Mouse (Mus musculus): ENCODE data around the gene Slc15a2. TPM values are rescaled to one million over a fixed set of nuclear protein-coding genes. Genes with fewer than 3 reads are reported as not detected.

The Slc15a2 gene
- polyA plus RNA-seq, 1 experiment from 2014 or later, result 11.8 TPM

GRCm38 (mm10) chr16:36710794-36711193 lies 74.0 kb downstream of the Slc15a2 start:
- no peaks in the 10 kb centered on the region for H3K27me3 ChIP-seq
- no peak overlapping the region for H3K9ac ChIP-seq
- no peaks in the 10 kb centered on the region for H3K36me3 ChIP-seq
- H3K27ac ChIP-seq, result no peak overlapping the region
- H3K9me3 ChIP-seq, result no peaks in the 10 kb centered on the region
- no peak overlapping the region for H3K4me2 ChIP-seq
- no peak for ATAC-seq (ENCODE audit: low FRiP score)
- H3K4me3 ChIP-seq, result no peak overlapping the region
- H3K4me1 ChIP-seq (replicated peaks), result no peaks in the 10 kb centered on the region
- 91% methylated on average over 2 of the region's 2 CpGs for WGBS

GRCm38 (mm10) chr16:36709405-36709804 lies 75.4 kb downstream of the Slc15a2 start:
- H3K9me3 ChIP-seq, result no peaks in the 10 kb centered on the region
- WGBS, result 95% methylated on average over 17 of the region's 17 CpGs
- H3K4me1 ChIP-seq (replicated peaks), result no peaks in the 10 kb centered on the region
- H3K4me3 ChIP-seq, result no peak overlapping the region
- H3K36me3 ChIP-seq, result no peaks in the 10 kb centered on the region
- H3K27me3 ChIP-seq, result no peaks in the 10 kb centered on the region
- no peak overlapping the region for H3K4me2 ChIP-seq
- no peak overlapping the region for H3K9ac ChIP-seq
- no peak overlapping the region for H3K27ac ChIP-seq
- ATAC-seq (ENCODE audit: low FRiP score), result no peak

GRCm38 (mm10) chr16:36708751-36709150 lies 76.0 kb downstream of the Slc15a2 start:
- Histone ChIP-seq H3K4me2 (no peak overlapping the region), H3K27ac (no peak overlapping the region), H3K4me1 (replicated peaks) (no peaks in the 10 kb centered on the region), H3K4me3 (no peak overlapping the region), H3K36me3 (no peaks in the 10 kb centered on the region), H3K9me3 (no peaks in the 10 kb centered on the region), H3K9ac (no peak overlapping the region), H3K27me3 (no peaks in the 10 kb centered on the region)
- no peak for ATAC-seq (ENCODE audit: low FRiP score)
- WGBS, result 92% methylated on average over 7 of the region's 7 CpGs

GRCm38 (mm10) chr16:36707702-36708423 lies 76.9 kb downstream of the Slc15a2 start:
- H3K36me3 ChIP-seq, result no peaks in the 10 kb centered on the region
- H3K9ac ChIP-seq, result no peak overlapping the region
- H3K27me3 ChIP-seq, result no peaks in the 10 kb centered on the region
- no peak overlapping the region for H3K4me3 ChIP-seq
- no peak overlapping the region for H3K4me2 ChIP-seq
- H3K27ac ChIP-seq, result no peak overlapping the region
- H3K9me3 ChIP-seq, result no peaks in the 10 kb centered on the region
- no peak for ATAC-seq (ENCODE audit: low FRiP score)
- 68% methylated on average over 6 of the region's 6 CpGs for WGBS
- H3K4me1 ChIP-seq (replicated peaks), result no peaks in the 10 kb centered on the region

- Histone ChIP-seq H3K9me3 (no peaks in the 10 kb centered on the region), H3K9ac (no peak overlapping the region), H3K27ac (no peak overlapping the region), H3K4me1 (replicated peaks) (no peaks in the 10 kb centered on the region), H3K36me3 (no peaks in the 10 kb centered on the region), H3K4me3 (no peak overlapping the region), H3K4me2 (no peak overlapping the region), H3K27me3 (peaks cover 5% of the 10 kb centered on the region; the same call in 1 of the 2 replicates)
- 93% methylated on average over 2 of the region's 2 CpGs for WGBS
- ATAC-seq (ENCODE audit: low FRiP score), result no peak
These were observed 84.3 kb downstream of the Slc15a2 start for GRCm38 (mm10) chr16:36700484-36700883.

Small RNA genes lying within 50 kb of the gene (microRNA-seq; reads per million reads assigned to microRNA genes)
- gene Gm22617, result not detected

Other genes starting within 250 kb of the Slc15a2 start
- gene Casr, start 222.8 kb downstream of the Slc15a2 start, polyA plus RNA-seq (2015; fragmentation: Nextera tagmentation; extraction: Ambion mirVana), result not detected in 2 replicates
- 1.7 and 2.1 TPM in 2 replicates for gene Cd86, start 118.9 kb downstream of the Slc15a2 start, polyA plus RNA-seq (2015; fragmentation: Nextera tagmentation; extraction: Ambion mirVana)
- 0.09 and 0.18 TPM in 2 replicates for gene Ildr1, start 91.0 kb downstream of the Slc15a2 start, polyA plus RNA-seq (2015; fragmentation: Nextera tagmentation; extraction: Ambion mirVana)
- gene Iqcb1, start 43.4 kb upstream of the Slc15a2 start, polyA plus RNA-seq (2015; fragmentation: Nextera tagmentation; extraction: Ambion mirVana), result 68.8 and 69.8 TPM in 2 replicates
- gene Eaf2, start 90.0 kb upstream of the Slc15a2 start, polyA plus RNA-seq (2015; fragmentation: Nextera tagmentation; extraction: Ambion mirVana), result 0.36 and 0.52 TPM in 2 replicates
- 93.7 and 95.3 TPM in 2 replicates for gene Golgb1, start 90.2 kb upstream of the Slc15a2 start, polyA plus RNA-seq (2015; fragmentation: Nextera tagmentation; extraction: Ambion mirVana)
- gene Hcls1, start 150.0 kb upstream of the Slc15a2 start, polyA plus RNA-seq (2015; fragmentation: Nextera tagmentation; extraction: Ambion mirVana), result 2.2 and 2.6 TPM in 2 replicates
- gene Fbxo40, start 205.5 kb upstream of the Slc15a2 start, polyA plus RNA-seq (2015; fragmentation: Nextera tagmentation; extraction: Ambion mirVana), result not detected in 2 replicates
- gene Polq, start 226.8 kb upstream of the Slc15a2 start, polyA plus RNA-seq (2015; fragmentation: Nextera tagmentation; extraction: Ambion mirVana), result 3.1 and 3.3 TPM in 2 replicates